Mouse (Mus musculus) embryonic facial prominence, embryonic 13.5 days (tissue): ENCODE data around the gene Ptprs. TPM values are rescaled to one million over a fixed set of nuclear protein-coding genes. Genes with fewer than 3 reads are reported as not detected.

Experiments
- ATAC-seq: fragments of 200-750 bp; cut with Nextera tagmentation; 2 replicates; pipeline ENCODE4 v1.8.0; 2017; ENCODE audit warnings: low read depth; ENCODE audit not compliant: insufficient number of reproducible peaks, insufficient read depth, low FRiP score, low TSS enrichment
- H3K27ac ChIP-seq: fragments of 300-500 bp; sonication (generic); 2 replicates; pipeline ENCODE4 v1.5.1; 2015; ENCODE audit warnings: moderate library complexity, mild to moderate bottlenecking, inconsistent platforms
- H3K27me3 ChIP-seq: fragments of 300-500 bp; sonication (generic); 2 replicates; pipeline ENCODE4 v1.6.1; 2015; ENCODE audit warnings: mild to moderate bottlenecking, inconsistent platforms
- H3K36me3 ChIP-seq: fragments of 300-500 bp; sonication (generic); 2 replicates; pipeline ENCODE4 v1.6.1; 2015; ENCODE audit warnings: mild to moderate bottlenecking, inconsistent platforms
- H3K4me1 ChIP-seq: fragments of 300-500 bp; sonication (generic); 2 replicates; pipeline ENCODE4 v1.6.1; 2015; ENCODE audit warnings: inconsistent platforms
- H3K4me2 ChIP-seq: fragments of 300-500 bp; sonication (generic); 2 replicates; pipeline ENCODE4 v1.6.1; 2015; ENCODE audit warnings: moderate library complexity, mild to moderate bottlenecking, inconsistent platforms
- H3K4me3 ChIP-seq: fragments of 300-500 bp; sonication (generic); 2 replicates; pipeline ENCODE4 v1.5.1; 2015; ENCODE audit warnings: mild to moderate bottlenecking, inconsistent platforms
- H3K9ac ChIP-seq: fragments of 300-500 bp; sonication (generic); 2 replicates; pipeline ENCODE4 v1.6.1; 2015; ENCODE audit warnings: mild to moderate bottlenecking, inconsistent platforms
- H3K9me3 ChIP-seq: fragments of 300-500 bp; sonication (generic); 2 replicates; pipeline ENCODE4 v1.6.1; 2016; ENCODE audit warnings: inconsistent platforms
- WGBS: fragments of 180-500 bp; shearing (Covaris S2); methylation state at CpG from one replicate; pipeline ENCODE4 v1.1.7; 2015; ENCODE audit warnings: mixed read lengths; 5-methylcytosine and 5-hydroxymethylcytosine counted together
- microRNA-seq: library from miRNA; unstranded; fragments of <30 nt; microRNA quantifications from one replicate; pipeline ENCODE4, GENCODE M21; 2016
- polyA plus RNA-seq: library from polyadenylated mRNA; unstranded; fragments of >200 nt; fragmentation: Nextera tagmentation; extraction: Ambion mirVana; gene quantifications from 2 replicates; pipeline ENCODE4 v1.2.1, GENCODE M21; 2015

Gene Ptprs
- polyA plus RNA-seq, 1 experiment from 2014 or later, result 121 TPM

DNA sequence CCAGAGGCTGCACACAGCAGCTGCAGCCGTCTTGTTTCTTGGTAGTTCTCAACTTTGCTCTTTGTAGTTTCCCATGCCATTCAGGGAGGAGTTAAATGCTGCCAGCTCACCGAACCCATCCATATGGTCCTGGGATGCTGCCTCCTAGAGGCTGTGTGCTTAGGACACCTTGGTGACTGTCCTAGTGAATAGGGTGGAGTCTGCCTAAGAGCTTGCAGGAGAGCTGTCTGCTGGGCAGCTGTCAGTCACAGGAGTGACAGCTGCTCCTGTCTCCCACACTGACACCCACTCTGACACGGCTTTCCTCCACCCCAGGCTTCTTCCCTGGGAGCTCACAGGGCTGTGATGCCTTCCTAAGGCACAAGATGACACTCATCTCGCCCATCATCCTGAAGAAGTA is 104.2 kb downstream of the Ptprs start:
- Histone ChIP-seq H3K9ac (no peak overlapping the region), H3K27me3 (no peaks in the 10 kb centered on the region), H3K36me3 (peaks cover 94% of the 10 kb centered on the region), H3K4me3 (no peak overlapping the region), H3K27ac (no peak overlapping the region), H3K4me2 (no peak overlapping the region), H3K4me1 (no peaks in the 10 kb centered on the region), H3K9me3 (no peaks in the 10 kb centered on the region)
- 72% methylated on average over 4 of the region's 4 CpGs for WGBS
- ATAC-seq, result no peak

DNA sequence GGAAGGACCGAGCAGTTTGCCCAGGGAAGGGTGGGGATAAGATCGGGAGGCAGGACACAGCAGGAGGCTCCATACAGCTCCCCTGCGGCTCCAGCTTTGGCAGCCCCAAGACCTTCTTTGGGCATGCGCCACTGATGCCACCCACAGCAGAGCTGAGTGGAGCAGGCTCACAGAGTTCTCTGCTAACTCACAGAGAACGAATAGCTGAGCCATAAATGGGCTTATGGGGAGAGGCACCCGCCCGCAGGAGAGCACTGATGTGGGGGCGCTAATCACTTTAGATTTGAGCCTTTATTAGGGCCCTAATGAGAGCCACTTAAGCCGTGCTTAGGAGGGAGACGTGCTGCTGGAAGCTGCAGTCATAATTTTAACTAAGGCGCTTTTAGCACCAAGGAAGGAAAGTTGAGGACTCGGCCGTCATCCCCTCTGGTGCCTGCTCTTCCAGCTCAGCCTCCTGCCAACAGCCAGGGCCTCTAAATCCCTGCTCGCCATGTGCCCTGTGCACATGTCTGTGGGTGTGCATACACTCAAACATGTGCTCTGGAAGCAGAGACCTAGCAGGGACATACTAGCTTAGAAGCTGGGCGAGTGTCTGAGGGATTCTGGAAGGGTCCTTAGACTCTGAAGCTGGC is 105.1 kb downstream of the Ptprs start:
- WGBS, result 87% methylated on average over 15 of the region's 15 CpGs
- Histone ChIP-seq H3K27ac (no peak overlapping the region), H3K36me3 (peaks cover 91% of the 10 kb centered on the region), H3K4me2 (no peak overlapping the region), H3K4me3 (no peak overlapping the region), H3K27me3 (no peaks in the 10 kb centered on the region), H3K9ac (no peak overlapping the region), H3K9me3 (no peaks in the 10 kb centered on the region), H3K4me1 (no peaks in the 10 kb centered on the region)
- ATAC-seq, result no peak

DNA sequence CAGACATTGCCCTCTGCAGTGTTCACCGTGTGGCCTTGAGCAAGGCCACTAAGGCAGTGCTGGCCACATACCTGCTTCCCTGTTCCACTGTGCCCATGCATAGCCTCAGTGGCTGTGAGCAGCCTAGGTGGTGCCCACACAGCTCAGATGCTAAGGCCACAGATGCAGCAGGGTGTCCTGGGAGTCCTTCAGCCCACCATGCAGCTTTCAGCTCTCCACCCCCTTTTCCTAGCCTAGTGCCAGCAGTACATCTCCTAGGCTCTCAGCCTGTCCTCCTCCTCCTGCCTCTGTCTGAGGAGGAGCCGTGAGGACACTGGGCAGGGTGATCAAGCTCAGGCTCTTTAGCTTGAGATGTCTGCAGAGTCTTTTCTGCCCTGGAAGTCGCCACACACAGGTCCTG is 106.2 kb downstream of the Ptprs start:
- Histone ChIP-seq H3K9me3 (no peaks in the 10 kb centered on the region), H3K36me3 (peaks cover 90% of the 10 kb centered on the region), H3K9ac (0 out of 2 replicates have a peak overlapping the region, but pooled peaks have one; percentile 3), H3K4me2 (no peak overlapping the region), H3K27ac (no peak overlapping the region), H3K4me3 (no peak overlapping the region), H3K4me1 (no peaks in the 10 kb centered on the region), H3K27me3 (no peaks in the 10 kb centered on the region)
- 89% methylated on average over 3 of the region's 3 CpGs for WGBS
- ATAC-seq, result no peak

DNA sequence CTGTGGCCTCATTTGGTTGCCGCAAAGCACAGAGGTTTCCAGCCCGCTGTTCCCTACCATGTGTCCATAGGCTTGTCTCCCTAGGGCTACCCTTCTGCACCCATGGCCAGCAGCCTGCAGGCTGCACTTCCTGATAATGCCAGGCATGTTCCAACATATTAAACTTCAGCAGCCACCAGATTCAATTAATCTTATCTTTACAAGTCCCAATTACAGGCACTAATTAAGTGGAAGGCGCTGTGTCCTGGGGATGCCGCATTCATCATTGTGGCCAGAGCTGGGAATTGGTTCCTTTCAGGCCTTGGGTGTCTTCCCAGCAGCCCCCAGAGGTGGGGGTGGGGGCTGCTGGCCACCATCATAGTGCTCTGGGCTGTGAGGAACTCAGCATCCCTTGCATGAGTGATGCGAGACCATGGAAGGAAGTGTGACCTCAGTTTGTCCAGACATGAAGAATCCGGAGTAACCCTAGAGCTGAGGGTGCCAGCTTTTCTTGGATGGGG is 107.9 kb downstream of the Ptprs start:
- Histone ChIP-seq H3K36me3 (peaks cover 84% of the 10 kb centered on the region), H3K9me3 (no peaks in the 10 kb centered on the region), H3K27me3 (no peaks in the 10 kb centered on the region), H3K4me2 (no peak overlapping the region), H3K4me3 (no peak overlapping the region), H3K9ac (no peak overlapping the region), H3K27ac (no peak overlapping the region), H3K4me1 (no peaks in the 10 kb centered on the region)
- WGBS, result 90% methylated on average over 6 of the region's 6 CpGs
- ATAC-seq, result no peak

DNA sequence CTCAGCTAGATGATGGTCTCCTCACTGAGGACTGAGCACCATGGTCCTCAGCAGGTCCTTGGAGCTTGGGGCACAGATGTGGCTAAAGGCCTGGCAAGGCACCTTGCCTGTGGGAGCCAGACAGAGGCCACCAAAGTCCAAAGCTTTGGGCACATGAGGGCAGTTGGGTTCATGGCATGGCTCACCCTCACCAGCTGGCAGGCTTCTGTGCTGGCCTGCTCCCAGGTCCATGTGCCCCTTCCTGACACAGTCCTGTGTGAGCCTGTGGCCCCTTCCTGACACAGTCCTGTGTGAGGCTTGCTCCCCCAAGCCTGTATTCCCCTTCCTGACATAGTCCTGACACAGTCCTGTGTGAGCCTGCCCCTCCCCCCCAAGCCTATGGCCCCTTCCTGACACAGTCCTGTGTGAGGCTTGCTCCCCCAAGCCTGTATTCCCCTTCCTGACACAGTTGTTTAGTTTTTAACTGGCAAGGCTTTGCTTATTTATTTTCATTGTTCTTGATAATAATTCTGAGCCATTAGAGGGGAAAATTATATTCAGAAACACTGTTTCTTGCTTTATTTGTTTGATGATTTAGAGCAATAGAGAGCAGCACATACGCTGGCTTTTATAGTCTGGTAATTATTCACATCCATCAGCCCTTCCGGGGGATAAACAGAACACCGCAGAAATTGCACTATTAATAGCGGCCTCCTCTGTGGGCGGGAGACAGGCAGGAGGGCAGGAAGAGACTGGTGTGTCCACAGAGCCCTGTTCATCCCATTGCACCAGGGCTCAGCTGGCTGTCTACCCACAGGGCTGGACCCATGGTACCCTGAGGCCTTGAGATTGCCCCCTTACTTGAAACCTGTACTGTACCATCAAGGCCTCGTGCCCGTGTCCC is 110.3 kb downstream of the Ptprs start:
- Histone ChIP-seq H3K36me3 (peaks cover 80% of the 10 kb centered on the region), H3K9ac (peak overlapping the region; percentile 17; the same call in 1 of the 2 replicates), H3K27me3 (no peaks in the 10 kb centered on the region), H3K9me3 (no peaks in the 10 kb centered on the region), H3K27ac (no peak overlapping the region), H3K4me2 (no peak overlapping the region), H3K4me3 (no peak overlapping the region), H3K4me1 (no peaks in the 10 kb centered on the region)
- no peak for ATAC-seq
- 81% methylated on average over 7 of the region's 7 CpGs for WGBS

Small RNA genes lying within 50 kb of the gene (microRNA-seq; reads per million reads assigned to microRNA genes)
- 0.55 reads per million for gene Mir6977

Other genes starting within 250 kb of the Ptprs start
- 13.5 and 14.1 TPM in 2 replicates for gene Fem1a, start 219.7 kb downstream of the Ptprs start, polyA plus RNA-seq
- gene Ticam1, start 199.7 kb downstream of the Ptprs start, polyA plus RNA-seq, result 4.1 and 4.3 TPM in 2 replicates
- 65.8 and 83.2 TPM in 2 replicates for gene Plin3, start 183.6 kb downstream of the Ptprs start, polyA plus RNA-seq
- not detected in 2 replicates for gene Arrdc5, start 176.2 kb downstream of the Ptprs start, polyA plus RNA-seq
- 135 and 143 TPM in 2 replicates for gene Uhrf1, start 173.2 kb downstream of the Ptprs start, polyA plus RNA-seq
- gene Kdm4b, start 150.4 kb downstream of the Ptprs start, polyA plus RNA-seq, result 36.5 and 36.9 TPM in 2 replicates
- gene Znrf4, start 35.9 kb upstream of the Ptprs start, polyA plus RNA-seq, result not detected in 2 replicates
- 3.9 and 5.4 TPM in 2 replicates for gene Gm20219, start 77.9 kb upstream of the Ptprs start, polyA plus RNA-seq
- gene Safb2, start 108.1 kb upstream of the Ptprs start, polyA plus RNA-seq, result 97.6 and 103 TPM in 2 replicates
- 119 and 132 TPM in 2 replicates for gene Safb, start 108.3 kb upstream of the Ptprs start, polyA plus RNA-seq
- 254 and 258 TPM in 2 replicates for gene 2410015M20Rik, start 133.3 kb upstream of the Ptprs start, polyA plus RNA-seq
- gene Rpl36, start 136.9 kb upstream of the Ptprs start, polyA plus RNA-seq, result 1,916 and 1,978 TPM in 2 replicates
- gene Lonp1, start 150.4 kb upstream of the Ptprs start, polyA plus RNA-seq, result 50.9 and 53.7 TPM in 2 replicates
- gene Catsperd, start 151.7 kb upstream of the Ptprs start, polyA plus RNA-seq, result 0.66 and 0.94 TPM in 2 replicates
- gene Ranbp3, start 196.8 kb upstream of the Ptprs start, polyA plus RNA-seq, result 98.4 and 105 TPM in 2 replicates
- gene Ndufa11, start 241.3 kb upstream of the Ptprs start, polyA plus RNA-seq, result 397 and 420 TPM in 2 replicates
- 19.2 and 24.6 TPM in 2 replicates for gene Vmac, start 241.5 kb upstream of the Ptprs start, polyA plus RNA-seq